ENCODE assay signal across 8 mouse cellular contexts in the genomic region with DNA sequence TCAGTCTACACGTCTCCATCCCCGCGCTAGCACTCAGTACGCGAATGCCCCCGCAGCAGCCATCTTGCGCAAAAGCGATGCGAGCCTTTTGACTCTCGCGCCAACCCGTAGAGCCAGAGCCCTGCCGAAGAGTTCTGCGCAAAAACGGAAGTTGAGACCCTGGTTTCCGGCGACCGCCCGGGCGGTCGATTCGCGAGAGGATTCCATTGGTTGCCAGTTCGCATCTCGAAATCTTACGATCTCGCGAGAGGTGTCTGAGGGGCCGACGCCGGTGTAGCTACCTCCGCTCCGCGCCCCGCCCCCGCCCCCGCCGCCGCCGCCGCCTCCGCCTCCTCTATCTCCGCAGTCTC. TPM values are rescaled to one million over a fixed set of nuclear protein-coding genes. Genes with fewer than 3 reads are reported as not detected.
DNase-seq lines count a peak whose midpoint lies in the region; ATAC-seq and TF ChIP-seq lines count a peak whose summit lies in the region.

Gene Dido1, minus strand, starts transcription at position 77 of the 350 bp plus-strand sequence.
Gene Gid8, plus strand, starts transcription at position 195 of the 350 bp plus-strand sequence.

- peak within 1 kb of the TSS; percentile 99 for H3K9ac ChIP-seq in kidney, embryonic 14.5 days (ENCODE audit: low read depth, low read length)
- peak within 1 kb of the TSS; percentile 100 for H3K9ac ChIP-seq in limb, embryonic 15.5 days

- no peaks in the 10 kb centered on the region for H3K27me3 ChIP-seq in kidney, embryonic 14.5 days (ENCODE audit: control insufficient read depth, insufficient read depth, low read length)
- H3K27me3 ChIP-seq in limb, embryonic 15.5 days, result no peaks in the 10 kb centered on the region

- WGBS in kidney, embryonic 14.5 days, result under 1% methylated on average over 43 of the region's 43 CpGs
- WGBS in limb, embryonic 15.5 days, result under 1% methylated on average over 43 of the region's 43 CpGs

- DNase-seq in A20 (ENCODE audit: low read depth, low spot score), result peak; percentile 98
- DNase-seq in heart, adult 9 months (ENCODE audit: low spot score in 2 of 2), result peak; percentile 96 to 97
- peak; percentile 79 to 84 for DNase-seq in monocyte, adult 2 months (ENCODE audit: low read depth in 1 of 2, low spot score in 2 of 2)
- peak; percentile 96 for DNase-seq in spleen, postnatal 36 days (ENCODE audit: low spot score in 2 of 2)

- no peak for TF ChIP-seq CTCF in bone marrow macrophage, adult 2 months (IDR thresholded peaks at IDR 0.05; ENCODE audit: low read depth, low read length)
- TF ChIP-seq CTCF in embryonic fibroblast, embryonic 13.5 days (IDR thresholded peaks at IDR 0.05; ENCODE audit: borderline replicate concordance, insufficient read depth, low read length), result no peak

- H3K36me3 ChIP-seq in kidney, embryonic 14.5 days (ENCODE audit: control insufficient read depth, insufficient read depth, low read length), result peaks cover 22% of the 10 kb centered on the region
- peaks cover 24% of the 10 kb centered on the region for H3K36me3 ChIP-seq in limb, embryonic 15.5 days

- peaks cover 22% of the 10 kb centered on the region for H3K4me1 ChIP-seq in bone marrow macrophage, adult 2 months (ENCODE audit: control insufficient read depth, insufficient read depth, low read length)
- H3K4me1 ChIP-seq in embryonic fibroblast, embryonic 13.5 days (ENCODE audit: control insufficient read depth, insufficient read depth, low read length), result 0 out of 2 replicates have a peak, but pooled peaks cover 4% of the 10 kb centered on the region
- H3K4me1 ChIP-seq in kidney, embryonic 14.5 days (ENCODE audit: control insufficient read depth, insufficient read depth, low read length), result peaks cover 15% of the 10 kb centered on the region
- peaks cover 18% of the 10 kb centered on the region for H3K4me1 ChIP-seq in limb, embryonic 15.5 days

- peak within 1 kb of the TSS; percentile 73 for H3K27ac ChIP-seq in bone marrow macrophage, adult 2 months (ENCODE audit: insufficient read depth, low read depth, low read length)
- peak within 1 kb of the TSS; percentile 63 for H3K27ac ChIP-seq in embryonic fibroblast, embryonic 13.5 days (ENCODE audit: insufficient read depth, low read length)
- peak within 1 kb of the TSS; percentile 87 for H3K27ac ChIP-seq in kidney, embryonic 14.5 days (ENCODE audit: low read depth, low read length)
- peak within 1 kb of the TSS; percentile 93 for H3K27ac ChIP-seq in limb, embryonic 15.5 days

- H3K9me3 ChIP-seq in kidney, embryonic 14.5 days (ENCODE audit: control insufficient read depth, low read length), result no peaks in the 10 kb centered on the region
- no peaks in the 10 kb centered on the region for H3K9me3 ChIP-seq in limb, embryonic 15.5 days

- peak within 1 kb of the TSS; percentile 89 for H3K4me2 ChIP-seq in kidney, embryonic 14.5 days (replicated peaks; ENCODE audit: low read depth, low read length)
- peak within 1 kb of the TSS; percentile 68 for H3K4me2 ChIP-seq in limb, embryonic 15.5 days

- ATAC-seq in kidney, embryonic 14.5 days (ENCODE audit: low FRiP score, low TSS enrichment), result peak; percentile 94
- ATAC-seq in limb, embryonic 15.5 days (ENCODE audit: insufficient number of reproducible peaks, low FRiP score, low TSS enrichment, low read depth), result peak; percentile 93

- H3K4me3 ChIP-seq in bone marrow macrophage, adult 2 months (ENCODE audit: insufficient read depth, low read length), result peak within 1 kb of the TSS; percentile 95
- H3K4me3 ChIP-seq in embryonic fibroblast, embryonic 13.5 days (ENCODE audit: insufficient read depth, low read length), result peak within 1 kb of the TSS; percentile 93
- H3K4me3 ChIP-seq in kidney, embryonic 14.5 days (ENCODE audit: low read length), result peak within 1 kb of the TSS; percentile 99
- peak within 1 kb of the TSS; percentile 99 for H3K4me3 ChIP-seq in limb, embryonic 15.5 days

- TF ChIP-seq POLR2A in bone marrow macrophage, adult 2 months (IDR thresholded peaks at IDR 0.05; ENCODE audit: borderline replicate concordance, low read depth, low read length), result no peak
- TF ChIP-seq POLR2A in embryonic fibroblast, embryonic 13.5 days (IDR thresholded peaks at IDR 0.05; ENCODE audit: low read depth, low read length), result peak; percentile 70

RNA-seq across cellular contexts. Expression of gene Dido1, which starts in this region (rescaled TPM):
- polyA plus RNA-seq in bone marrow macrophage, adult 2 months (2012; ENCODE audit: insufficient read depth, insufficient read length, missing spikeins), result 30.2 and 32.9 TPM in 2 replicates
- 29.3 and 31.3 TPM in 2 replicates for polyA plus RNA-seq in embryonic fibroblast, embryonic 13.5 days (2011; ENCODE audit: insufficient read length, low read depth, missing spikeins)
- 25.6 and 39.5 TPM in 2 replicates for polyA plus RNA-seq in kidney, embryonic 14.5 days (2014; fragmentation: Nextera tagmentation; extraction: Ambion mirVana)
- polyA plus RNA-seq in limb, embryonic 15.5 days (2015; fragmentation: Nextera tagmentation; extraction: Ambion mirVana), result 25.5 and 28.2 TPM in 2 replicates

RNA-seq across cellular contexts. Expression of gene Gid8, which starts in this region (rescaled TPM):
- polyA plus RNA-seq in bone marrow macrophage, adult 2 months (2012; ENCODE audit: insufficient read depth, insufficient read length, missing spikeins), result 52.9 and 53.5 TPM in 2 replicates
- polyA plus RNA-seq in embryonic fibroblast, embryonic 13.5 days (2011; ENCODE audit: insufficient read length, low read depth, missing spikeins), result 58.0 and 71.8 TPM in 2 replicates
- 54.3 and 62.9 TPM in 2 replicates for polyA plus RNA-seq in kidney, embryonic 14.5 days (2014; fragmentation: Nextera tagmentation; extraction: Ambion mirVana)
- polyA plus RNA-seq in limb, embryonic 15.5 days (2015; fragmentation: Nextera tagmentation; extraction: Ambion mirVana), result 73.7 and 76.1 TPM in 2 replicates

Comparison
In these comparisons a context has a peak if more than half of its experiments do, and no peak if none do; other contexts are left out.
1. Peak in every context shown above with its lines: DNase-seq, ATAC-seq, H3K4me3 ChIP-seq and H3K27ac ChIP-seq.